Mouse (Mus musculus) duodenum, adult 2 months (tissue): ENCODE results near the gene Ms4a3. TPM values are rescaled to one million over a fixed set of nuclear protein-coding genes. Genes with fewer than 3 reads are reported as not detected.

Experiments used
- polyA plus RNA-seq: library from polyadenylated mRNA; depleted of rRNA; stranded (reverse); fragments of >200 nt; gene quantifications from 2 replicates; pipeline ENCODE4 v1.2.3, GENCODE M21; 2012; ENCODE audit warnings: low replicate concordance; rRNA removed

The Ms4a3 gene
- polyA plus RNA-seq = not detected in 2 replicates

DNA sequence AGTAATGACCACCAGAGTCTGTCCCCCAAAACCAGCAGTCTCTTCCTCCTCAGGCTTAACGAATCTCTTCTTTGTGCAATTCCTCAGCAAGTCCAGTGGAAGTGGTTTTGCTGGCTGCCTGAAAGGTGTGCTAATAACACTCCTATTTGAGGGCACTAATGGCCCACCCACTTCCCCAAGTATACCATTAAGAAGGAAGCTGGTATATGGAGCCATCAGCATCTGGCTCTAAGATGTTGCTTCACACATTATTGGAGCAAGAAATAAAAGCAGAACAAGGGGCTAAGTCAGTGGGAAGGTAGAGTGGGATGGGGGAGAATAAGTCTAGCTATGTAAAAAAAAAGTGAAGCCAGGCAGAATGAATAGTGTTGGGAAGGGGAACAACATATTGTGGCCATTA is at the start of gene Ms4a3:
Gene Ms4a3, minus strand, starts transcription at position 120 of the 400 bp plus-strand sequence.

DNA sequence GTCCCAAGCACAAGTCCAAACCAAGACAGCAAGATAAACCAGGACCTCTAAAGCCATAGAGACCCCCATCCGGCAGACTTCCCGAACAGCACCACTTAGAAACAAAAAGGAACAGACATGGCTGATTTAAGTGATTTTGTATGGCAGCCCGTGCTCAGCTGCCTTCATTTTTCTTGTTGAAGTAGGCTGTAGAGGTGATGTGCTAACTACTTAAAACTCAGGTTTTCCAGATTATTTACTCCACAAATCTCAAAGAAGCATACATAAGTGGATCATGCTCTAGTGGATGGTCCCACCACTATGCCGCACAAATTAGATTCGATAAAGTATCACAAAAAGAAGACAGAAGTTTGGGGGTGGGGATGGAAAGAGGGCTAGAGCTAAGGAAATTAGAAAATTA is 19.8 kb upstream of the Ms4a3 start, which contains the start of gene Oosp2:
Gene Oosp2, minus strand, starts transcription at position 101 of the 400 bp plus-strand sequence.

DNA sequence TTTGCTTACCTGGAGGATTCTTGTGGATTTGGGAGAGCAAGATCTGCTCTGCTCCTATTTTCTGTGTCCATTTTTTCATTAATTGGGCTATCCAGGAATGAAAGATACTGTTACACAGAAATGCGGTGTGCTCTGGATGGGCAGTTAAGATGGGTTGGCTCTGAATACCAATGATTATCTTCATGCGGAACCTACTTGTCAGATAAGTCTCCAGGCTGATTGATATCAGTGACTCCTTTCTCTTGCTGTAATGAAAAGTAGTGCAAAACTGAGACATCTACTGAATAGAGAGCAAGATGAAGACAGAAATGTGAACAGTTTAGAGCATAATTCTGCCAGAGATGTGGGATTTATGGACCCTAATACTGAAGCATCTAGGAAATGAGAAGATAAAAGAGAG is 17.1 kb downstream of the Ms4a3 start, which contains the start of gene Ms4a2:
Gene Ms4a2, minus strand, starts transcription at position 169 of the 400 bp plus-strand sequence.

DNA sequence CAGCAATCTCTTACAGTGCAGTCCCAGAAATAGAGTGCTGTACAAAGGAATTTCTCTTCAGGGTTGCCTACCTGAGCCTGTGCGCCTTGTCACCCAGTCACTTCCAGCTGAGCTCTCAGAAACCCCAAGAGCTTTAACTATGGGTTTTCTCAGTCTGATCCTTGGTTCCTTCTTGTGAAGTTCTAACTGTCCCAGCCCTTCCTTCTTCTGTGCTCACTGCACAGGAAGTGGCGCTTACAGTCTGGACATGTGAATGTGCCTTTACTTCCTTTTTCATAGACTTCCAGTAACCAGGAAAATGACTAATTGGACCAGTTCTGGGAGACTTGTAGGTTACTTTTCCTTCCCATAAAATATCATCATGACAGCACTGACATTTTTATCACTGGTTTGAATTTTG is 36.0 kb downstream of the Ms4a3 start, which contains the start of gene Ms4a6d:
Gene Ms4a6d, minus strand, starts transcription at position 247 of the 400 bp plus-strand sequence.

Other genes starting within 250 kb of the Ms4a3 start
- 0.05 TPM in 1 of 2 replicates, not detected in the other for gene Ms4a4c, start 236.1 kb downstream of the Ms4a3 start, polyA plus RNA-seq
- gene Ms4a4b, start 197.3 kb downstream of the Ms4a3 start, polyA plus RNA-seq = 0.87 and 1.2 TPM in 2 replicates
- 0.33 and 0.56 TPM in 2 replicates for gene Ms4a6c, start 171.5 kb downstream of the Ms4a3 start, polyA plus RNA-seq
- 0.21 TPM in 1 of 2 replicates, not detected in the other for gene Gm8369, start 154.9 kb downstream of the Ms4a3 start, polyA plus RNA-seq
- gene Ms4a6b, start 124.3 kb downstream of the Ms4a3 start, polyA plus RNA-seq = 0.58 and 1.4 TPM in 2 replicates
- 5.7 and 15.9 TPM in 2 replicates for gene Ms4a4d, start 104.0 kb downstream of the Ms4a3 start, polyA plus RNA-seq
- 0.56 and 2.3 TPM in 2 replicates for gene Ms4a6d, start 36.0 kb downstream of the Ms4a3 start, polyA plus RNA-seq
- gene Ms4a2, start 17.1 kb downstream of the Ms4a3 start, polyA plus RNA-seq = not detected in 2 replicates
- not detected in 2 replicates for gene Oosp2, start 19.7 kb upstream of the Ms4a3 start, polyA plus RNA-seq
- gene Oosp1, start 50.3 kb upstream of the Ms4a3 start, polyA plus RNA-seq = not detected in 2 replicates
- gene Oosp3, start 56.2 kb upstream of the Ms4a3 start, polyA plus RNA-seq = not detected in 2 replicates
- gene Gif, start 106.7 kb upstream of the Ms4a3 start, polyA plus RNA-seq = 0.24 and 1.8 TPM in 2 replicates
- gene Mrpl16, start 129.5 kb upstream of the Ms4a3 start, polyA plus RNA-seq = 2.8 and 6.6 TPM in 2 replicates
- gene Stx3, start 178.6 kb upstream of the Ms4a3 start, polyA plus RNA-seq = 18.8 and 23.7 TPM in 2 replicates
- gene Olfr1417, start 198.4 kb upstream of the Ms4a3 start, polyA plus RNA-seq = not detected in 2 replicates
- gene Olfr1418, start 220.2 kb upstream of the Ms4a3 start, polyA plus RNA-seq = not detected in 2 replicates
- gene Olfr1419, start 234.3 kb upstream of the Ms4a3 start, polyA plus RNA-seq = not detected in 2 replicates
- gene Olfr1420, start 245.7 kb upstream of the Ms4a3 start, polyA plus RNA-seq = not detected in 2 replicates